Mouse (Mus musculus) MEL (cell line): ENCODE results near the gene Gpc3. TPM values are rescaled to one million over a fixed set of nuclear protein-coding genes. Genes with fewer than 3 reads are reported as not detected.

Source experiments
- DNase-seq: peaks from one replicate; pipeline ENCODE4 v3.0.0; 2011; ENCODE audit warnings: low read depth, low spot score
- H3K27ac ChIP-seq: 2 replicates; pipeline ENCODE4 v1.5.1; 2012; ENCODE audit warnings: low read depth, mild to moderate bottlenecking, control low read depth, low read length, moderate library complexity; ENCODE audit not compliant: control insufficient read depth
- H3K27me3 ChIP-seq, 2 experiments: fragments of 150-350 bp in 1 of 2; sonication (generic) in 1 of 2; 2 replicates each; pipeline ENCODE4 v1.6.1; 2012; ENCODE audit warnings: low read length in 2 of 2, mild to moderate bottlenecking in 2 of 2, improper control_type of control experiment in 1 of 2, moderate library complexity in 1 of 2; ENCODE audit not compliant: insufficient read depth in 2 of 2, control insufficient read depth in 1 of 2
- H3K36me3 ChIP-seq, 2 experiments: 2 replicates each; pipeline ENCODE4 v1.6.1; 2012 to 2014; ENCODE audit warnings: low read length in 2 of 2, improper control_type of control experiment in 1 of 2, inconsistent platforms in 1 of 2, mild to moderate bottlenecking in 1 of 2; ENCODE audit not compliant: insufficient read depth in 2 of 2, control insufficient read depth in 1 of 2
- H3K4me1 ChIP-seq, 2 experiments: fragments of 150-350 bp in 1 of 2; sonication (generic) in 1 of 2; 2 replicates each; pipeline ENCODE4 v1.6.1; 2012; ENCODE audit warnings: low read length in 2 of 2, improper control_type of control experiment in 1 of 2, mild to moderate bottlenecking in 1 of 2; ENCODE audit not compliant: insufficient read depth in 2 of 2, control insufficient read depth in 1 of 2
- H3K4me3 ChIP-seq, 2 experiments: fragments of 150-350 bp in 1 of 2; sonication (generic) in 1 of 2; 2 replicates each; pipeline ENCODE4 v1.5.1; 2012; ENCODE audit warnings: low read depth in 2 of 2, low read length in 2 of 2, mild to moderate bottlenecking in 2 of 2, moderate library complexity in 2 of 2, control low read depth in 1 of 2, improper control_type of control experiment in 1 of 2; ENCODE audit not compliant: control insufficient read depth in 1 of 2, insufficient read depth in 1 of 2
- H3K79me2 ChIP-seq: 2 replicates; pipeline ENCODE4 v1.6.1; 2012; ENCODE audit warnings: mild to moderate bottlenecking, low read length, moderate library complexity; ENCODE audit not compliant: control insufficient read depth, poor library complexity, insufficient read depth
- H3K9ac ChIP-seq: 2 replicates; pipeline ENCODE4 v1.6.1; 2012; ENCODE audit warnings: low read depth, mild to moderate bottlenecking, control low read depth, low read length, moderate library complexity; ENCODE audit not compliant: control insufficient read depth, poor library complexity, severe bottlenecking
- H3K9me3 ChIP-seq: fragments of 150-350 bp; sonication (generic); replicated peaks from 2 replicates; pipeline ENCODE4 v1.6.1; 2012; ENCODE audit warnings: mild to moderate bottlenecking, low read length, improper control_type of control experiment, moderate library complexity; ENCODE audit not compliant: insufficient read depth
- CHD1 ChIP-seq: IDR thresholded peaks from 2 replicates; pipeline ENCODE4 v1.6.1; 2012; ENCODE audit warnings: low read depth, mild to moderate bottlenecking, inconsistent platforms, low read length, improper control_type of control experiment
- E2F4 ChIP-seq: IDR thresholded peaks from 2 replicates; pipeline ENCODE4 v1.6.1; 2011; ENCODE audit warnings: low read depth, low read length, improper control_type of control experiment, borderline replicate concordance
- ELF1 ChIP-seq: IDR thresholded peaks from 2 replicates; pipeline ENCODE4 v1.6.1; 2014; ENCODE audit warnings: low read depth, mild to moderate bottlenecking, inconsistent platforms, low read length, improper control_type of control experiment, moderate library complexity
- ETS1 ChIP-seq: IDR thresholded peaks from 2 replicates; pipeline ENCODE4 v1.6.1; 2012; ENCODE audit warnings: low read depth, mild to moderate bottlenecking, inconsistent platforms, low read length, improper control_type of control experiment, moderate library complexity
- GATA1 ChIP-seq: IDR thresholded peaks from 2 replicates; pipeline ENCODE4 v1.6.1; 2011; ENCODE audit warnings: low read depth, low read length, improper control_type of control experiment
- HCFC1 ChIP-seq: IDR thresholded peaks from 2 replicates; pipeline ENCODE4 v1.6.1; 2012; ENCODE audit warnings: low read depth, mild to moderate bottlenecking, inconsistent platforms, low read length, improper control_type of control experiment, moderate library complexity
- MAX ChIP-seq: IDR thresholded peaks from 2 replicates; pipeline ENCODE4 v1.6.1; 2011; ENCODE audit warnings: low read length, improper control_type of control experiment
- MXI1 ChIP-seq: IDR thresholded peaks from 2 replicates; pipeline ENCODE4 v1.6.1; 2011; ENCODE audit warnings: mild to moderate bottlenecking, low read depth, low read length, improper control_type of control experiment
- MYB ChIP-seq: IDR thresholded peaks from 2 replicates; pipeline ENCODE4 v1.6.1; 2011; ENCODE audit warnings: mild to moderate bottlenecking, low read depth, low read length, improper control_type of control experiment
- MYC ChIP-seq: IDR thresholded peaks from 2 replicates; pipeline ENCODE4 v1.6.1; 2011; ENCODE audit warnings: low read depth, mild to moderate bottlenecking, low read length, improper control_type of control experiment, moderate library complexity
- NELFE ChIP-seq: IDR thresholded peaks from 2 replicates; pipeline ENCODE4 v1.6.1; 2011; ENCODE audit warnings: low read depth, low read length, improper control_type of control experiment
- NRF1 ChIP-seq: IDR thresholded peaks from 2 replicates; pipeline ENCODE4 v1.6.1; 2014; ENCODE audit warnings: low read depth, mild to moderate bottlenecking, inconsistent platforms, low read length, improper control_type of control experiment, moderate library complexity; ENCODE audit not compliant: poor library complexity, insufficient read depth, severe bottlenecking
- POLR2A ChIP-seq, 2 experiments: IDR thresholded peaks; 2 replicates each; pipeline ENCODE4 v1.6.1; 2011 to 2012; ENCODE audit warnings: low read length in 2 of 2, mild to moderate bottlenecking in 2 of 2, control low read depth in 1 of 2, improper control_type of control experiment in 1 of 2, low read depth in 1 of 2, moderate library complexity in 1 of 2; ENCODE audit not compliant: control insufficient read depth in 1 of 2, insufficient read depth in 1 of 2, poor library complexity in 1 of 2
- POLR2AphosphoS2 ChIP-seq: IDR thresholded peaks from 2 replicates; pipeline ENCODE4 v1.6.1; 2011; ENCODE audit warnings: low read length, improper control_type of control experiment
- POLR2AphosphoS5 ChIP-seq: IDR thresholded peaks from 2 replicates; pipeline ENCODE4 v1.6.1; 2012; ENCODE audit warnings: low read depth, borderline replicate concordance, mild to moderate bottlenecking, inconsistent platforms, low read length, moderate library complexity, mixed read lengths
- RCOR1 ChIP-seq: IDR thresholded peaks from 2 replicates; pipeline ENCODE4 v1.6.1; 2012; ENCODE audit warnings: low read depth, mild to moderate bottlenecking, inconsistent platforms, low read length, improper control_type of control experiment
- SMC3 ChIP-seq: IDR thresholded peaks from 2 replicates; pipeline ENCODE4 v1.6.1; 2011; ENCODE audit warnings: low read depth, low read length, improper control_type of control experiment
- TAL1 ChIP-seq: IDR thresholded peaks from 2 replicates; pipeline ENCODE4 v1.6.1; 2012; ENCODE audit warnings: mild to moderate bottlenecking, inconsistent platforms, low read length, moderate library complexity, mixed read lengths
- TBP ChIP-seq: IDR thresholded peaks from 2 replicates; pipeline ENCODE4 v1.8.0; 2011; ENCODE audit warnings: low read depth, low read length, improper control_type of control experiment
- polyA plus RNA-seq, 2 experiments: library from polyadenylated mRNA; stranded (reverse) in 1 of 2; unstranded in 1 of 2; fragments of >175 nt in 1 of 2; fragments of >200 nt in 1 of 2; gene quantifications; 2 replicates each; pipeline versions ENCODE4 v1.2.1 to v1.2.4; 2012; ENCODE audit warnings: low replicate concordance in 2 of 2, low read depth in 1 of 2; ENCODE audit not compliant: insufficient read length in 2 of 2, insufficient read depth in 1 of 2, missing spikeins in 1 of 2
- total RNA-seq: library from RNA; depleted of rRNA; stranded (reverse); fragments of 300-350 nt; gene quantifications from 2 replicates; pipeline ENCODE4 v1.2.3, GENCODE M21; 2012

The Gpc3 gene
- total and polyA plus RNA-seq, 3 experiments: not detected

GRCm38 (mm10) chrX:52439421-52439820 is 174.3 kb downstream of the Gpc3 start:
- no peak for DNase-seq
- Histone ChIP-seq H3K4me1 (no peaks in the 10 kb centered on the region), H3K9me3 (no peaks in the 10 kb centered on the region), H3K4me3 (no peak overlapping the region), H3K79me2 (no peaks in the 10 kb centered on the region), H3K9ac (no peak overlapping the region), H3K27ac (no peak overlapping the region), H3K27me3 (no peaks in the 10 kb centered on the region), H3K36me3 (no peaks in the 10 kb centered on the region)
- TF ChIP-seq TBP: no peak
- no peak for TF ChIP-seq MXI1
- TF ChIP-seq POLR2A (IDR thresholded peaks at IDR 0.05; ENCODE audit: control insufficient read depth in 1 of 2, insufficient read depth in 1 of 2, low read depth in 1 of 2, low read length in 2 of 2, poor library complexity in 1 of 2): no peak

- DNase-seq: no peak
- no peak for TF ChIP-seq E2F4
- no peak for TF ChIP-seq CHD1
- no peak for TF ChIP-seq MYB
- no peak for TF ChIP-seq GATA1
- no peak for TF ChIP-seq TBP
- TF ChIP-seq POLR2AphosphoS5: no peak
- no peak for TF ChIP-seq POLR2AphosphoS2
- no peak for TF ChIP-seq NELFE
- no peak for TF ChIP-seq RCOR1
- TF ChIP-seq MAX: no peak
- TF ChIP-seq ELF1: no peak
- TF ChIP-seq TAL1: no peak
- no peak for TF ChIP-seq ETS1
- no peak for TF ChIP-seq MXI1
- no peak for TF ChIP-seq SMC3
- TF ChIP-seq HCFC1: no peak
- no peak for TF ChIP-seq NRF1
- TF ChIP-seq MYC: no peak
- no peak overlapping the region for H3K27ac ChIP-seq
- H3K27me3 ChIP-seq: no peaks in the 10 kb centered on the region
- no peak overlapping the region for H3K9ac ChIP-seq
- no peak overlapping the region for H3K4me3 ChIP-seq
- H3K36me3 ChIP-seq: no peaks in the 10 kb centered on the region
- H3K9me3 ChIP-seq: no peaks in the 10 kb centered on the region
- no peaks in the 10 kb centered on the region for H3K4me1 ChIP-seq
- no peaks in the 10 kb centered on the region for H3K79me2 ChIP-seq
Observed at GRCm38 (mm10) chrX:52425605-52426004, 188.1 kb downstream of the Gpc3 start.
